Mouse (Mus musculus): ENCODE measurements around the gene Psmb10. TPM values are rescaled to one million over a fixed set of nuclear protein-coding genes. Genes with fewer than 3 reads are reported as not detected.

Psmb10 gene
- total RNA-seq, 4 experiments from 2014 or later = 54.6 to 72.9 (median 62.2) TPM

- peak; percentile 63 for DNase-seq (ENCODE audit: low spot score)
Observed at GRCm38 (mm10) chr8:105937496-105938305, 543 bp downstream of the Psmb10 start.

DNA sequence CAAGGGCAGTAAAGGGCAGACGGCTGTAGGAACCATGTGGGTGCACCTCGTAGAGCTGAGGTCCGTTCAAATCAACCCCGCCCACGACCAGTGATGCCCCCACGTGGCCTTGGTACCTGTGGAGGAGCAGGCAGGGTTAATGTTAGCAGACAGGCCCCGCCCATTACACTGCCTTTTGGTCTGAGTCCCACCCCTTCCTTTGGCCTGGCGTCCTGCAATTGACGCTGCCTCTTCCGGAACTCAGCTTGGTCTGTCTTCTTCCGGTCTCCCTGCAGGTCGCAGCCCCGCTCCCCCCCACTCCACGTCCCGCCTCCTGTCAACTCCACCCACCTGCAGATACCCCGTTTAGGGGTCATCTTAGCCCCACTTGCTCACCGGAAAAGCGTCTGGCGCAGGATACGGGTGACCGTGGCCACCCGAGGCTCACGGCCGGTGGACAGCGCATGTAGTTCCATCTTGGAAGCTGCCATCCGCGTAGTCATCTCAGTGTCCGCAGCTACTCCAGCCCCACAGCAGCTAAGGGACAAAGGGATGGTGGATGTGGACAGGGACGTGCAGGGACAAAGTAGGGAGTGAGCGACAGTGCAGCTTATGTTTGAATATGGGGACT lies 1.3 kb downstream of the Psmb10 start:
- peak; percentile 90 for DNase-seq (ENCODE audit: low spot score)

- DNase-seq (ENCODE audit: low spot score) = no peak
Observed at GRCm38 (mm10) chr8:105935863-105936603, 2.2 kb downstream of the Psmb10 start.

DNA sequence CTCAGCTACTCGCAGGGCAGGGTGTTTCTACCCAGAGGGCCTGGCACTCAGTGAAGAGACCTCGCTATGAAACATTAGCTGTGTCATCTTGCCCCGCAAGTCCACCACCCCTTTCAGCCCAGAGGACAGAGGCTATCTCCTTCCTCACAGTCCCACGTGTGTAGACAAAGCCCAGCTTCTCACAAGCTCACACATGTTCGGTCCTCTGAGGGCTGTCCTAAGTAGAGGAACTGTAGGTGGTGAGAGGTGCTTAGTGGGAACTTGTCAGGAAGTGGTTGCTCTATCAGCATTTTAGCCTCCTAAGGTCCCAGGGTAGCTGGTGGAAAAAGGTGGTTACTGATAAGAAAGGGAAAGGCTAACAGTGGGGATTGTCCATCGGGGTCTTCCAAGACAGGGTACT lies 3.1 kb downstream of the Psmb10 start:
- no peak for DNase-seq (ENCODE audit: low spot score)

- DNase-seq (ENCODE audit: low spot score) = no peak
Observed at GRCm38 (mm10) chr8:105933762-105934161, 4.5 kb downstream of the Psmb10 start, which contains the start of gene Ctrl. Ctrl (minus strand) TSS chr8:105933862.

- DNase-seq (ENCODE audit: low spot score) = no peak
Observed at GRCm38 (mm10) chr8:105932525-105932924, 5.7 kb downstream of the Psmb10 start.

- no peak for DNase-seq (ENCODE audit: low spot score)
Observed at GRCm38 (mm10) chr8:105931271-105931670, 7.0 kb downstream of the Psmb10 start.

DNA sequence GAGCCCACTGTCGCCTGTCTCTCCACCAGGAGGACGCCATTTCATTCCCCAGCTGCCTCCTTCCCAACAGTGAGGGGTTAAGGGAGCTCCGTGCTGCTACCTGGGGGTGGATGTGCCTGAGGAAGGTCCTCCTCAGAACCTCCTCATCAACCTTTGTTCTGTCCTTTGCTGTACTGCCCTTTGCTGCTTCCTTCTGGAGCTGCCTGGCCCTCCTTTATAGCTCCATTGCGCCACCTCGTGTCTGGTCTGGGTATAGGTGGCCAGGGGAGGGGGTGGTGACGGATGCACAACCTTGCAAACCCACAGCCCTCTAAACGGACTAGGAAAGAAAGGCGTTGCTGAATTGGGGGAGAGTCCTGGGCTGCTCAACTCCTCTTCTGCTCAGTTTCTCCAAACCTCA lies 7.6 kb downstream of the Psmb10 start:
- DNase-seq (ENCODE audit: low spot score) = peak; percentile 85

DNA sequence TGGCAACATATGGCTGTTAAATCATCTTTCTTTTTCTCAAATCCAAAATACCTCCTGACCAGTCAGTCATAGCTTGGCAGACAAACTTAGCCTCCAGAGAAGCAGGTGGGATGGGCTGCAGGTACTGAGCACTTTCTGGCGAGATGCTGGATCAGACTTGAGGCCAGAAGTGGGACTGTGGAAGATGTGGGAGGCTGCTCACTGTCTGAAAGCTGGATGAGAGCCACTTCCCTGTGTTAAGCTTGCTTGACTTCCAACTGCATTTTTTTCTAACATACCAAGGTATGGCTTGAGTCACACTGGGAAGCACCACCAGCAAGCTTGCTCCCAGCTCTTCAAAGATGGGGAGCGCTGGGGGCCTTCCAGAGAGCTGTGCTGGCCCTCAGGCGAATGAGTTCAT lies 13.1 kb downstream of the Psmb10 start:
- no peak for DNase-seq (ENCODE audit: low spot score)

DNA sequence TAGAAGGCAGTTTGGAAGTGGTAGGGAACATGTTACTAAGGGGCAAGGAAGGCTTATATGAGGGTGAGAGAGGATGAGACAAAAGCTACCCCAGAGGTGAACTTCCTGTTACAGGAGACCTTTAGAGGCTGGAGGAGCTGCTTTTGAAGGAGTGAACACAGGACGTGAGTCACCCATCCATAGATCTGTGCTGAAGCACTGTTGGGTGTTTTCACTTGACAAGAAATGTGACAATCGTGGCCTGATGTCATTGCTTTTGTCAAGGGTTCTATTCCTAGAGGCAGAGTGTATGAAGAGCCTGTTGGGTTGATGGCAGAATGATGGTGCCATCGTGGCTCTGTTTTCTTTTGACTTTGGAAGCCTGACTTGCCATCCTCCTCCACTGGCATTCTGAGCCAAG lies 18.9 kb downstream of the Psmb10 start:
- DNase-seq (ENCODE audit: low spot score) = no peak

- no peak for DNase-seq (ENCODE audit: low spot score)
Observed at GRCm38 (mm10) chr8:105900941-105901616, 37.2 kb downstream of the Psmb10 start.

GRCm38 (mm10) chr8:105900180-105900940 lies 37.9 kb downstream of the Psmb10 start, which contains the start of gene Pskh1:
Pskh1 (plus strand) TSS chr8:105900441.
- peak; percentile 89 for DNase-seq (ENCODE audit: low spot score)

GRCm38 (mm10) chr8:105897801-105898480 lies 40.3 kb downstream of the Psmb10 start:
- DNase-seq (ENCODE audit: low spot score) = no peak

DNA sequence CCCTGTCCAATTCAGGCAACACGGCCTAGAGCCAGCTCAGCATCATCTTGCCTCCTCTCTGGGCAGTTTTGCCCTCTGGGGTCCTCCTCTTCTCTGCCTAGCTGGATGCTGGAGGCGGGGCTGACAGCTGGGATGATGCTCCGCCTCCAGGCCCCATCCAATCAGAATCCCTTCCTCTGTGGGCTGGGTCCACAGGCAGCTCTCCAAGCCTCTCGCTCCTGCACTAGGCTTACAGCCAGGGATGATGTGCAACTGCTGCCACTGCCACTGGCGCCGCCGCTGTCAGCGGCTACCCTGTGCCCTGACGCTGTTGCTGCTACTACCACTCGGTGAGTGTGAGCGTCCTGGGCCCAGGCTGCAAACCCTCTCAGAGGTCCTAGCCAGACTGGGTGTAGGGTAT lies 44.9 kb downstream of the Psmb10 start, which contains the start of gene Nrn1l:
Gene Nrn1l (plus strand): TSS at position 229 of the 400 bp plus-strand sequence.
- peak; percentile 53 for DNase-seq (ENCODE audit: low spot score)

DNA sequence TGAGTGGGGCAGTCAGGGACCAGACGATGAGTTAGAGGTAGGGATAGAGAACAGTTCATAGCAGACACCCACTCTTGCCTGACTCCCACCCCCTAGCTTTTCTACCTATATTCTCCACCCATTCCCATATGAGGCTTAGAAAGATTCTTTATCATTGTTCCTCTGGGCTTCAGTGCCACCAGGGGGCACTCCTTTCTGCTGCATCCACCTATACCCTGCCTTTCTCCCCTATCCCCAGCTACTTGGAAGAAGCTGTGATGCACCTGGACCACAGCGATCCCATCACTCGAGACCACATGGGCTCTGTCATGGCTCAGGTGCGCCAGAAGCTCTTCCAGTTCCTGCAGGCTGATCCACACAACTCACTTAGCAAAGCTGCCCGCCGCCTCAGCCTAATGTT lies 45.8 kb downstream of the Psmb10 start:
- DNase-seq (ENCODE audit: low spot score) = no peak

DNA sequence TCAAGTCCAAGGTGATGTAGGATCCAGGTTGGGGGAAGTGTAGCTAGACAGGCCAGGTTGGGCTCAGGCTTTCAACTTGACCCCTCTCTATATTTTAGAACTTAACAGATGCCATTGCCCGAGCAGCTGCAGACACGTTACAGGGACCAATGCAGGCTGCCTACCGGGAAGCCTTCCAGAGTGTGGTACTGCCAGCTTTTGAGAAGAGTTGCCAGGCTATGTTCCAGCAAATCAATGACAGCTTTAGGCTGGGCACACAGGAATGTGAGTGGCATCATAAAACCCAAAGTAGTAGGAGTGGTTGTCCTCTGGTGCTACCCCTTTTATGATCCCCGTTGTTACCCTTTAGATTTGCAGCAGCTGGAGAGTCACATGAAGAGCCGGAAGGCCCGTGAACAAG lies 47.4 kb downstream of the Psmb10 start:
- DNase-seq (ENCODE audit: low spot score) = peak; percentile 46

GRCm38 (mm10) chr8:105889756-105890465 lies 48.3 kb downstream of the Psmb10 start:
- no peak for DNase-seq (ENCODE audit: low spot score)

Measured in heart, adult 8-10 months (tissue).